Mouse (Mus musculus): ENCODE measurements at regions not wholly inside any gene's neighbourhood (a gene's known extent, or its start where the extent isn't known, plus 50 kb on each side); places are given as distances from the start of the nearest gene placed in this dataset.
"Not testable (repeated sequence)": the region's sequence is repeated elsewhere in the genome, so short reads cannot be mapped to it uniquely, and the experiment has no call there.

- DNase-seq (ENCODE audit: low read depth, low spot score), result no peak
Observed at GRCm38 (mm10) chr14:8867641-8868040, 201.6 kb upstream of the 4930452B06Rik start.

GRCm38 (mm10) chr14:8851572-8851971 lies 185.5 kb upstream of the 4930452B06Rik start:
- DNase-seq (ENCODE audit: low read depth, low spot score), result no peak

GRCm38 (mm10) chr14:8850208-8850607 lies 184.2 kb upstream of the 4930452B06Rik start:
- DNase-seq (ENCODE audit: low read depth, low spot score), result peak; percentile 49

DNA sequence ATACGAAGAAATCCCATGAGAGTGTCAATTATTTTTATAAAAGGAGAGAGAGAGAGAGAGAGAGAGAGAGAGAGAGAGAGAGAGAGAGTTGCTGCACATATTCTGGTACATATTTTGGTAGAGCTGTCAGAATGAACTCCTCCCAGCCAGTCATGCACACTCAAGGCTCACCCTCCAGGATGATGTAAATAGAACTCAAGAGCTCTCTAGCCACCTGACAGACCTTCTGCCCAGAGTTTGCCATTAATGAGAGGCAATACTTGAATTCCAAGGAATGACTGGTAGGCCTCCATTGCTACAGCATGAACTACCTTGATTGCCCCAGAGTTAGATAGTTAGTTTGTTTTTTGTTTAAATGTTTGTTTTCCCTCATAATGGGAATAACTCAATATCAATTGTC lies 167.5 kb upstream of the 4930452B06Rik start:
- DNase-seq (ENCODE audit: low read depth, low spot score), result no peak

DNA sequence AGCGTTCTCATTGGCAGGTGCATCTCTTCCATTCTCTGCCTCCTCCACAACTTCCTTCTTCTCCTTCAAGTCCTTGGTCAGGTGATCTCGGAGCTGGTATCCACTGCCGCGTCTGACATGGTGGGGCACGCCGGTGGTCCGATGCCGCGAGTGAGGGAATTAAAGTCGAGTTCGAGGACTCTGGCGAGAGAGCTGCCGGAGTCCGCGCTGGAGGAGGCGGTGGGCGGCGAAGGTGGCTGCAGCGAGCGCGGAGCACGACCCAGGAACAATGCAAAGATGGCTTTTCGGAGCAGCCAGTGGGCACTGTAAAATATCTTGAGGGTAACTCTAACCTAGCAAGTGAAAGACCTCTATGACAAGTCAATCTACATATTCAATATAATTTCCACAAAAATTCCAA lies 134.2 kb upstream of the 4930452B06Rik start:
- DNase-seq (ENCODE audit: low read depth, low spot score), result not testable (repeated sequence)

- DNase-seq (ENCODE audit: low read depth, low spot score), result no peak
Observed at GRCm38 (mm10) chr14:8789348-8789747, 123.3 kb upstream of the 4930452B06Rik start.

GRCm38 (mm10) chr14:8760541-8760940 lies 94.5 kb upstream of the 4930452B06Rik start:
- no peak for DNase-seq (ENCODE audit: low read depth, low spot score)

- no peak for DNase-seq (ENCODE audit: low read depth, low spot score)
Observed at GRCm38 (mm10) chr14:8736831-8737230, 70.8 kb upstream of the 4930452B06Rik start.

DNA sequence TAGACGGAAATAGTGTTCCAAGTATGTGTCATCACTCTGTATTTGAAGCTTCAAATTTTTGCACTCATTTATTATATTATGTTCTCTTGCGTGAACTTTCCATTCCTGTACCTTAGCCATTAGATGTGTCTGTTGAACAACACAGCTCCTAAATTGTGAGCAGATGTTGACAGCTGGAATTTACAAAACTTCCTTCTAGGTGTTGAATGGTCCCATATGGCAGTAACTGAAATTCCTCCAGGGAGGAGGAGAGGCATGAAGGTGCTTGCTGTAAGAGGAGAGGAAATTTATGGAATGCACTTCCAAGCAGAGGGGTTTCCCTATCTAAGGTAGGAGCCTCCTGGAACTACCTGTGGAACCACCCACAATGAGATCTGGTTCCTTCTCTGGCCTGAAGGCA lies 67.2 kb upstream of the 4930452B06Rik start:
- DNase-seq (ENCODE audit: low read depth, low spot score), result no peak

GRCm38 (mm10) chr14:8727364-8727763 lies 61.3 kb upstream of the 4930452B06Rik start:
- no peak for DNase-seq (ENCODE audit: low read depth, low spot score)

Measured in ES-CJ7 (cell line).